Mouse (Mus musculus): ENCODE results near the gene Egfem1.

DNA sequence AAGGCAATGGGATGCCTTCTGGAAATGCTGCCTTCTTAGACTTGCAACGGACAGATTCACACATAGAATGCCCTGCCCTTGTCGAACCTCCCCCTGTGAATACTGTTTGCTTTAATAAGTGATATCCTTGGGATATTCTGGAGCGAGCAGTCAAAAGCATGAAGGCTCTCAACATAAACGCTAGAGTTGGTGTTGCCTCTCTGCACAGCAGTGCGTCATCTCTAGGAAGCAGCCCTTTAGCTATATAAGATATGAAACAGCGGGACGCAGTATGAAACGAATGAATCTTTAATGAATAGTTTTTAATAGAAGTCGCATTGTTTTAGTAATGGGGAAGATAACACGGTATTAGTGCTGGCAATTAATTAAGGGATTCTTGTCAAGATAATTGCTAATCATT, 101.2 kb downstream of the Egfem1 start:
- TF ChIP-seq CTCF (conservative IDR thresholded peaks at IDR 0.05; ENCODE audit: low read length): no peak
- TF ChIP-seq POU5F1 (IDR thresholded peaks at IDR 0.05; ENCODE audit: borderline replicate concordance, low read length): no peak
- no peak for TF ChIP-seq NANOG (IDR thresholded peaks at IDR 0.05; ENCODE audit: borderline replicate concordance, low read length)

Measured in E14TG2a.4 (cell line).